Mouse (Mus musculus): Measurements from ENCODE around the gene Fbrs. TPM values are rescaled to one million over a fixed set of nuclear protein-coding genes. Genes with fewer than 3 reads are reported as not detected.
A peak's percentile ranks its signal among the peaks of the same experiment; 100 is the strongest.
"Not testable (repeated sequence)": the region's sequence is repeated elsewhere in the genome, so short reads cannot be mapped to it uniquely, and the experiment has no call there.

The Fbrs gene
- polyA plus RNA-seq, 1 experiment from 2014 or later: 13.8 TPM

- peaks cover 27% of the 10 kb centered on the region for H3K4me1 ChIP-seq
- ATAC-seq (ENCODE audit: insufficient read depth, low FRiP score, low read depth): peak; percentile 93
- peak overlapping the region; percentile 99 for H3K9ac ChIP-seq
- H3K36me3 ChIP-seq: peaks cover 41% of the 10 kb centered on the region
- under 1% methylated on average over 50 of the region's 50 CpGs for WGBS
- H3K9me3 ChIP-seq: no peaks in the 10 kb centered on the region
- no peaks in the 10 kb centered on the region for H3K27me3 ChIP-seq (replicated peaks)
- H3K4me2 ChIP-seq: peak overlapping the region; percentile 81
- peak overlapping the region; percentile 95 for H3K4me3 ChIP-seq (replicated peaks)
- peak overlapping the region; percentile 99 for H3K27ac ChIP-seq
Measured at GRCm38 (mm10) chr7:127477687-127478634, 1.0 kb upstream of the Fbrs start.

- peaks cover 27% of the 10 kb centered on the region for H3K4me1 ChIP-seq
Measured at GRCm38 (mm10) chr7:127479318-127480225, 573 bp downstream of the Fbrs start.

GRCm38 (mm10) chr7:127480321-127480720, 1.3 kb downstream of the Fbrs start:
- Histone ChIP-seq H3K4me3 (replicated peaks) (peak overlapping the region; percentile 95), H3K4me2 (peak overlapping the region; percentile 81), H3K9me3 (no peaks in the 10 kb centered on the region), H3K4me1 (peaks cover 27% of the 10 kb centered on the region), H3K9ac (peak overlapping the region; percentile 99; the same call in 1 of the 2 replicates), H3K36me3 (peaks cover 31% of the 10 kb centered on the region), H3K27me3 (replicated peaks) (no peaks in the 10 kb centered on the region), H3K27ac (no peak overlapping the region)
- ATAC-seq (ENCODE audit: insufficient read depth, low FRiP score, low read depth): no peak
- 52% methylated on average over 2 of the region's 2 CpGs for WGBS

More at GRCm38 (mm10) chr7:127479318-127480225, 573 bp downstream of the Fbrs start:
- Histone ChIP-seq H3K9ac (peak overlapping the region; percentile 99), H3K27ac (peak overlapping the region; percentile 99), H3K4me3 (replicated peaks) (peak overlapping the region; percentile 95), H3K36me3 (peaks cover 33% of the 10 kb centered on the region), H3K4me2 (peak overlapping the region; percentile 81), H3K9me3 (no peaks in the 10 kb centered on the region), H3K27me3 (replicated peaks) (no peaks in the 10 kb centered on the region)
- ATAC-seq (ENCODE audit: insufficient read depth, low FRiP score, low read depth): no peak
- WGBS: 4% methylated on average over 41 of the region's 48 CpGs

- no peak overlapping the region for H3K9ac ChIP-seq
- H3K27ac ChIP-seq: no peak overlapping the region
- H3K9me3 ChIP-seq: no peaks in the 10 kb centered on the region
- no peak overlapping the region for H3K4me3 ChIP-seq (replicated peaks)
- H3K27me3 ChIP-seq (replicated peaks): no peaks in the 10 kb centered on the region
- 86% methylated on average over 5 of the region's 5 CpGs for WGBS
- no peak for ATAC-seq (ENCODE audit: insufficient read depth, low FRiP score, low read depth)
- H3K4me1 ChIP-seq: peaks cover 5% of the 10 kb centered on the region
- H3K36me3 ChIP-seq: peaks cover 61% of the 10 kb centered on the region
- no peak overlapping the region for H3K4me2 ChIP-seq
Measured at GRCm38 (mm10) chr7:127485416-127485815, 6.4 kb downstream of the Fbrs start.

GRCm38 (mm10) chr7:127488364-127488763, 9.4 kb downstream of the Fbrs start:
- not testable (repeated sequence) for H3K27me3 ChIP-seq (replicated peaks); H3K4me2 ChIP-seq; H3K9me3 ChIP-seq; H3K9ac ChIP-seq; H3K4me1 ChIP-seq; H3K27ac ChIP-seq; ATAC-seq (ENCODE audit: insufficient read depth, low FRiP score, low read depth); H3K4me3 ChIP-seq (replicated peaks)
- peaks cover 61% of the 10 kb centered on the region for H3K36me3 ChIP-seq
- WGBS: 81% methylated on average over 5 of the region's 5 CpGs

- no peak overlapping the region for H3K4me3 ChIP-seq (replicated peaks)
- H3K27ac ChIP-seq: no peak overlapping the region
- no peak overlapping the region for H3K9ac ChIP-seq
- no peak overlapping the region for H3K4me2 ChIP-seq
- WGBS: 88% methylated on average over 7 of the region's 7 CpGs
- no peaks in the 10 kb centered on the region for H3K4me1 ChIP-seq
- no peaks in the 10 kb centered on the region for H3K9me3 ChIP-seq
- H3K36me3 ChIP-seq: peaks cover 56% of the 10 kb centered on the region
- no peak for ATAC-seq (ENCODE audit: insufficient read depth, low FRiP score, low read depth)
- no peaks in the 10 kb centered on the region for H3K27me3 ChIP-seq (replicated peaks)
Measured at GRCm38 (mm10) chr7:127489982-127490381, 11.0 kb downstream of the Fbrs start.

- WGBS: 75% methylated on average over 3 of the region's 3 CpGs
Measured at GRCm38 (mm10) chr7:127491846-127492245, 12.8 kb downstream of the Fbrs start.

GRCm38 (mm10) chr7:127494648-127495047, 15.6 kb downstream of the Fbrs start:
- Histone ChIP-seq H3K27me3 (replicated peaks) (no peaks in the 10 kb centered on the region), H3K27ac (no peak overlapping the region), H3K4me2 (no peak overlapping the region), H3K9ac (no peak overlapping the region), H3K4me1 (no peaks in the 10 kb centered on the region), H3K9me3 (no peaks in the 10 kb centered on the region), H3K36me3 (peaks cover 18% of the 10 kb centered on the region), H3K4me3 (replicated peaks) (no peak overlapping the region)
- ATAC-seq (ENCODE audit: insufficient read depth, low FRiP score, low read depth): peak; percentile 56; the same call in 1 of the 2 replicates

More at GRCm38 (mm10) chr7:127491846-127492245, 12.8 kb downstream of the Fbrs start:
- no peak overlapping the region for H3K4me3 ChIP-seq (replicated peaks)
- no peaks in the 10 kb centered on the region for H3K9me3 ChIP-seq
- no peaks in the 10 kb centered on the region for H3K27me3 ChIP-seq (replicated peaks)
- no peaks in the 10 kb centered on the region for H3K4me1 ChIP-seq
- H3K9ac ChIP-seq: no peak overlapping the region
- no peak overlapping the region for H3K4me2 ChIP-seq
- peaks cover 39% of the 10 kb centered on the region for H3K36me3 ChIP-seq
- no peak for ATAC-seq (ENCODE audit: insufficient read depth, low FRiP score, low read depth)
- H3K27ac ChIP-seq: no peak overlapping the region

- Histone ChIP-seq H3K36me3 (no peaks in the 10 kb centered on the region), H3K4me1 (no peaks in the 10 kb centered on the region), H3K4me3 (replicated peaks) (no peak overlapping the region), H3K4me2 (no peak overlapping the region), H3K27me3 (replicated peaks) (no peaks in the 10 kb centered on the region), H3K9ac (no peak overlapping the region), H3K9me3 (no peaks in the 10 kb centered on the region), H3K27ac (no peak overlapping the region)
- no peak for ATAC-seq (ENCODE audit: insufficient read depth, low FRiP score, low read depth)
- 72% methylated on average over 2 of the region's 2 CpGs for WGBS
Measured at GRCm38 (mm10) chr7:127497382-127497781, 18.4 kb downstream of the Fbrs start.

- no peak for ATAC-seq (ENCODE audit: insufficient read depth, low FRiP score, low read depth)
- Histone ChIP-seq H3K4me3 (replicated peaks) (no peak overlapping the region), H3K9me3 (no peaks in the 10 kb centered on the region), H3K4me2 (no peak overlapping the region), H3K27ac (no peak overlapping the region), H3K9ac (no peak overlapping the region), H3K36me3 (no peaks in the 10 kb centered on the region), H3K4me1 (no peaks in the 10 kb centered on the region), H3K27me3 (replicated peaks) (no peaks in the 10 kb centered on the region)
- WGBS: 35% methylated on average over 3 of the region's 3 CpGs
Measured at GRCm38 (mm10) chr7:127498407-127498806, 19.4 kb downstream of the Fbrs start.

GRCm38 (mm10) chr7:127508291-127508690, 29.3 kb downstream of the Fbrs start:
- Histone ChIP-seq H3K4me1 (no peaks in the 10 kb centered on the region), H3K27me3 (replicated peaks) (no peaks in the 10 kb centered on the region), H3K4me3 (replicated peaks) (no peak overlapping the region), H3K27ac (no peak overlapping the region), H3K9ac (no peak overlapping the region), H3K9me3 (no peaks in the 10 kb centered on the region), H3K36me3 (no peaks in the 10 kb centered on the region), H3K4me2 (no peak overlapping the region)
- 95% methylated on average over 3 of the region's 3 CpGs for WGBS
- ATAC-seq (ENCODE audit: insufficient read depth, low FRiP score, low read depth): no peak
